Mouse (Mus musculus): Measurements from ENCODE around the gene Map2k3.

The Map2k3 gene

GRCm38 (mm10) chr11:60961176-60961575 is 29.3 kb downstream of the Map2k3 start:
- peak in 1 of 2 experiments; percentile 34 for DNase-seq

GRCm38 (mm10) chr11:60962709-60963108 is 30.9 kb downstream of the Map2k3 start:
- no peak for DNase-seq

- no peak for DNase-seq
Observed at GRCm38 (mm10) chr11:60966974-60967373, 35.1 kb downstream of the Map2k3 start.

DNA sequence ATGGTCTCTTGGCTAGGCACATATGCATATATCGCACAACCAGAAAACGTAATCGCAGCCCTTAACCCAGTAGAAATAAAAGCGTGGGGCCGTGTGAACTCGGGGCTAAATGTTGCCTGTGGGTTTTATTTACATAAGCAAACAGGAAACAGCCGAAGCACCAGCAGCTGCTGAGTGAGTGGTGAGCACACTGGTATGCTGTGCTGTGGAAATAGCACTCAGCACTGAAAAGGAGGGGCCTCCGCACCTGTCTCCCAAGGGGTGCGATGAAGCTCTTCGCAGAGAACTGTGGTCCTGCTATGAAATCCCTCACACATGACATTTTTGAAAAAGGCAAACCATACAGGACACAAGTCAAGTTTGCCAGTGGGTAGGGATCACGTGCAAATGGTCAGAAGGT is 43.3 kb downstream of the Map2k3 start:
- no peak for DNase-seq

- no peak for DNase-seq
Observed at GRCm38 (mm10) chr11:60976234-60976633, 44.4 kb downstream of the Map2k3 start.

GRCm38 (mm10) chr11:60976742-60977141 is 44.9 kb downstream of the Map2k3 start:
- peak; percentile 47 to 80 for DNase-seq

DNA sequence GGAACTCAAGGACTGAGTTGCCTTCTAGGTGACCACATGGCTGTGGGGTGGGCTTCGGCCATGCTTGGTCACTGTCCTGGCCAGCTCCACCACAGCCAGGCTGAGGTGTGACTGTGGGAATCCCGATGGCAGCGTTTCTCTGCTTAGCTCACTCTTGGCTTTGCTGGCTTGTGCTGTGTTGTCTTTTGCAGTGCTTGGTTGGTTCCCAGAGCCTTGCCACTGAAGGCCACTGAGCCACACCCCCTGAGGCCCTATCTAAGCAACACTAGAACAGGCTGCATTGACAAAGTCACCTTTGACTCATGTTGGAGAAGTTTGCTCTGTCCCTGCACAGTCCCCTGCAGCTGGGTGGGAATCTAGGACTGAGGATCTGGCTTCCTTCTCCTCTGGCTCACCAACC is 45.3 kb downstream of the Map2k3 start:
- DNase-seq, result no peak

GRCm38 (mm10) chr11:60978658-60979057 is 46.8 kb downstream of the Map2k3 start:
- no peak for DNase-seq

DNA sequence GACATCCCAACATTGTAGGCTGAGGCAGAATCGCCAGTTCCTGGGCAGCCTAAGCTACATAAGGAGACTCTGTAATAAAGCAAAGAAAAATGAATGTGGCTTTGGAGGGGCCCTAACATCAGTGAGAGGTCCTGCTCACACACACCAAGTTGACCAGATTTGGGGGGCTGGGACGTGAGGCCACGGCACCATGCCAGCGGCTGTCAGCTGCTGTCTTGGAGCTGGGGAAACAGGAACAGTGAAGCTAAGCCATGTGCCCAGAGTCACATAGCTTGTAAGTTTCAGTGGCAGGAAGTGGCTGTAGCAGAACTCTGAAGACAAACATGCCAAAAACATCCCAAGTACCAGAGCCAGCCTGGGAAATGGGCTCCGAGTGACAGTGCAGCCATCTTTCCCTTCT is 48.0 kb downstream of the Map2k3 start:
- no peak for DNase-seq

- no peak for DNase-seq
Observed at GRCm38 (mm10) chr11:60981693-60982486, 50.1 kb downstream of the Map2k3 start.

- no peak for DNase-seq
Observed at GRCm38 (mm10) chr11:60984912-60985558, 53.2 kb downstream of the Map2k3 start.

GRCm38 (mm10) chr11:60990428-60990827 is 58.6 kb downstream of the Map2k3 start:
- DNase-seq, result no peak

Data from kidney, adult 8-10 months (tissue).